Mouse (Mus musculus) neutrophil, adult 65 days (primary cell): ENCODE data around the gene Psmb8. TPM values are rescaled to one million over a fixed set of nuclear protein-coding genes. Genes with fewer than 3 reads are reported as not detected.

Experiments used
- total RNA-seq: library from RNA; stranded (reverse); gene quantifications from 2 replicates; pipeline ENCODE4 v1.2.4, GENCODE M21; 2023

The Psmb8 gene
- total RNA-seq, result 78.8 and 79.3 TPM in 2 replicates

GRCm38 (mm10) chr17:34196941-34197894 lies at the start of gene Psmb8:
Gene Psmb8, plus strand, starts transcription at chr17:34197721.

DNA sequence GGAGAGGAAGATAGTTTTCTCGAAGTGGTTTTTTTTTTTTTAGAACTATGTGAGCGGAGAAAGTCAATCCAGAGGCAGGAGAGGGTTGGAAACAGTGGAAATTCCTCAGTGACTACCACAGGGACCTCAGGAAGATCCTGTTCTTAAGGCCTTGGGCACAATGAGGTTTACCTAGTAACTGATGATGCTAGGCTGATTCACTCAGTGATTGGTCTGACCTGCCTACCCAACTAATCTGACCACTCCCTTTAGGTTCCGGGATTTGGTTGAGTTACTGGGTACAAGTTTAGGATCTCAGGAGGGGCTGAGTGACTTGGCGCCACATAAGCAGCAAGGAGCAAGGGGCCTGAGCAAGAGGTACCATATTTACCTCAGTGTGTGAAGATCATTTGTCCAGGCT lies 44.6 kb upstream of the Psmb8 start, which contains the start of gene H2-DMb1:
Gene H2-DMb1, plus strand, starts transcription at position 150 of the 400 bp plus-strand sequence.

GRCm38 (mm10) chr17:34187261-34187916 lies 10.1 kb upstream of the Psmb8 start, which contains the start of the genes Tap1 and Psmb9:
Gene Tap1, plus strand, starts transcription at chr17:34187553.
Gene Psmb9, minus strand, starts transcription at chr17:34187764.

DNA sequence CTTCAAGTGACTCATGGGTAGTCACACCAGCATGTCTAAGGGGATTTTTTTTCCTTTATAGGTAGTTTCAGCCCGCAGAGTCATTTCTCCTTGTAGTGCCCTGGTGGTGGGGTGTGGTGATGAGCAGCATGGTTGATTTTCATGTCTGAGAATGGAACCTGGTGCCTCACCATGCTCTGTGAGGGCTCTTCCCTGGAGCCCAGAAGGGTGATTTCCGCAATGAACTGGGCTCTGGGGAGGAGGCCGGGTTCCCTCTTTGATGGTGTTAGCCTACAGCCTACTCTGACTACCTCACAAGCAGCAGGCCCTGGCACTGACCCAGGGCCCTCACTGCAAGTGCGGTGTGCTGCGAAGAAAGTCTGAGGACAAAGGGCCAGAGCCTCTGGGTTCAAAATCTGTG lies 5.9 kb downstream of the Psmb8 start, which contains the start of gene Tap2:
Gene Tap2, plus strand, starts transcription at position 84 of the 400 bp plus-strand sequence.

GRCm38 (mm10) chr17:34238706-34239105 lies 41.2 kb downstream of the Psmb8 start, which contains the start of gene H2-Ob:
Gene H2-Ob, plus strand, starts transcription at chr17:34238903.

Other genes with a start within 250 kb of the Psmb8 start
- gene B3galt4, start 246.2 kb upstream of the Psmb8 start, total RNA-seq, result 11.3 and 12.8 TPM in 2 replicates
- gene Vps52, start 241.9 kb upstream of the Psmb8 start, total RNA-seq, result 56.0 and 70.7 TPM in 2 replicates
- gene Rps18, start 241.7 kb upstream of the Psmb8 start, total RNA-seq, result 242 and 295 TPM in 2 replicates
- gene H2-K1, start 197.4 kb upstream of the Psmb8 start, total RNA-seq, result 1,081 and 1,209 TPM in 2 replicates
- gene Ring1, start 173.0 kb upstream of the Psmb8 start, total RNA-seq, result 9.9 and 11.6 TPM in 2 replicates
- gene H2-Ke6, start 169.7 kb upstream of the Psmb8 start, total RNA-seq, result 67.8 and 83.5 TPM in 2 replicates
- 85.8 and 92.4 TPM in 2 replicates for gene Slc39a7, start 166.0 kb upstream of the Psmb8 start, total RNA-seq
- gene Rxrb, start 165.9 kb upstream of the Psmb8 start, total RNA-seq, result 54.6 and 60.1 TPM in 2 replicates
- 6.9 and 9.1 TPM in 2 replicates for gene Col11a2, start 158.3 kb upstream of the Psmb8 start, total RNA-seq
- gene H2-Oa, start 105.4 kb upstream of the Psmb8 start, total RNA-seq, result 1.6 and 2.5 TPM in 2 replicates
- 37.1 and 59.5 TPM in 2 replicates for gene H2-DMa, start 78.2 kb upstream of the Psmb8 start, total RNA-seq
- gene Brd2, start 75.1 kb upstream of the Psmb8 start, total RNA-seq, result 207 and 226 TPM in 2 replicates
- gene H2-DMb2, start 54.4 kb upstream of the Psmb8 start, total RNA-seq, result 18.6 and 19.3 TPM in 2 replicates
- gene H2-DMb1, start 44.6 kb upstream of the Psmb8 start, total RNA-seq, result 22.2 and 30.6 TPM in 2 replicates
- gene Tap1, start 10.2 kb upstream of the Psmb8 start, total RNA-seq, result 51.1 and 63.7 TPM in 2 replicates
- 80.5 and 98.6 TPM in 2 replicates for gene Psmb9, start 10.0 kb upstream of the Psmb8 start, total RNA-seq
- gene Tap2, start 5.8 kb downstream of the Psmb8 start, total RNA-seq, result 72.1 and 96.2 TPM in 2 replicates
- gene H2-Ob, start 41.2 kb downstream of the Psmb8 start, total RNA-seq, result 1.6 and 2.7 TPM in 2 replicates
- 15.7 and 37.9 TPM in 2 replicates for gene H2-Ab1, start 60.0 kb downstream of the Psmb8 start, total RNA-seq
- gene H2-Aa, start 90.1 kb downstream of the Psmb8 start, total RNA-seq, result 18.1 and 28.1 TPM in 2 replicates
- gene H2-Eb1, start 108.1 kb downstream of the Psmb8 start, total RNA-seq, result 10.8 and 19.1 TPM in 2 replicates
- not detected in 2 replicates for gene H2-Eb2, start 127.9 kb downstream of the Psmb8 start, total RNA-seq
- 2.8 and 3.5 TPM in 2 replicates for gene Btnl2, start 157.1 kb downstream of the Psmb8 start, total RNA-seq
- gene Btnl1, start 179.4 kb downstream of the Psmb8 start, total RNA-seq, result not detected in 2 replicates
- gene BC051142, start 201.1 kb downstream of the Psmb8 start, total RNA-seq, result not detected in 2 replicates